Mouse (Mus musculus) heart, adult 8-10 months (tissue): ENCODE measurements around the gene Ptprj. TPM values are rescaled to one million over a fixed set of nuclear protein-coding genes. Genes with fewer than 3 reads are reported as not detected.
A peak's percentile ranks its signal among the peaks of the same experiment; 100 is the strongest.
"Not testable (repeated sequence)": the region's sequence is repeated elsewhere in the genome, so short reads cannot be mapped to it uniquely, and the experiment has no call there.

Source experiments
- DNase-seq: peaks from one replicate; pipeline ENCODE4 v3.0.0; 2022; ENCODE audit warnings: low spot score
- total RNA-seq, 4 experiments: library from RNA; stranded (reverse); gene quantifications; 2 replicates each; pipeline ENCODE4 v1.2.4; 2022

Gene Ptprj
- total RNA-seq, 4 experiments from 2014 or later, result 6.0 to 7.3 (median 7.0) TPM

DNA sequence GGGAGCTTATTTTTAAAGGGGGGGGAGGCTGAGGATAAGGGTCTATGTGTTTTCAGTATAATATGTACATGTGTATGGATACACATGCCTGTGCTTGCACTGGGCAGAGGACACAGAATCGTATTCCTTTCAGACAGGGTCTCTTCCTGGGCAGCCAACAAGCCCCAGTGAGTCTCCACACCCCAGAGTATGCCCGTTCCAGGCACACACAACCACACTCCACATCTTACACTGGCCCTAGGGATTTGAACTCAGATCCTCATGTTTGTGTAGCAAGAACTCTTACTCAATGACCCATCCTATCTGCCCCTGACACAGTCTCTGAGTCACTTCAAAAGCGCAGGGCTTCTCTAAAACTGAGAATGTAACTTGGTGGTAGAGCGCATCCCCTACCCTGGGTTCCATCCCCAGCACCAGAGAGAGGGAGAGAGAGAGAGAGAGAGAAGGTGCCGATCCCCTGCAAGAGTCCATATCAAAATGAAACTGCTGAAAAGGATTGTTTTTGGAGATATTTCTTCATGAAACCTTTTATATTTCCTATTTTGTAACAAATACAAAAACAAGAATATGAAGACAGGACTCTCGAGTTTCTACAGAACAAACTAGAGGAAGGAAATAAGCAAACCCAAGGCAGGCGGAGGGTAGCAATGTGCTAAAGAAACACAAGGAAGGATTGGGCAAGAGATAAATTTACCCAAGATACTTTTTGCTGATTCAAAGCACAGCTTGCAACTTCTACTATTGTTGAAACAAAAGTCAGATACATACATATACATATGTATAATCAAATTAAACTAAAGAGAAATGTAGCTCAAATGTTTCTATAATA is 2.8 kb downstream of the Ptprj start:
- DNase-seq, result peak; percentile 28

DNA sequence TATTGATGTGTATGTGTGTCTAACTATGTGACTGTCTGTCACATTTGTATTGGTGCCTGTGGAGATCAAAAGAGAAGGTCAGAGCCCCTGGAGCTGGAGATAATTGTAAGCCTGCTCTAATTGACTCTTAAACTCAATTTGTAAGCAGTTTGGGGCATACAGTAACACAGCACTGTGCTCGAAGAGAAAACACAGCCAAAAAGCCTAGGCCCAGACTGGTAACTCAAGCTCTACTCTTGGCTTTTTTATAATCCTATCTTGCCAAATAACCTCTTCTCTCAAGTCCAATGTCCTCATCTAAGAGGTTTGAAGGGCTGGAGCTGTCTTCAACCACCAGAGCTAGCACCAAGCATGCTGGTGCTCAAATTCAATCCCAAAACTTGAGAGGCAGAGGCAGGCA is 3.5 kb downstream of the Ptprj start:
- no peak for DNase-seq

DNA sequence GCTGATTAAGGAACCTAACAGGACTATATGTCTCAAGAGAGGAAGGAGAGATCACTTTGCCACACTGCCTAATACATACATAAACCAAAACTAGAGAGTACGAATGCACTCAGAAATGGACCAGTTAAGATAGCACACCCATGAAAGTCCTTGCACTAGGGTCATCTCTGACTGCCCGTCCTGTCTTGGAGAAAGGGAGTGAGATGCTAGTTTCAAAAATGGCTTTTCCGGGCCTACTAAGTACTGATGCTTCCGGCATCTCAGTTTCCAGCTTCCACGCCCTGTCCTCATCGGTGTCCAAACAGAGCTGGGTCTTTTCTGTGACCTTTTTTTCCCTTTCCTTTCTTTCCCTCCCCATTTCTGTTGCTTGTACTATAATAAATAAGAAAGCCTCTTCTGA is 4.0 kb downstream of the Ptprj start:
- no peak for DNase-seq

DNA sequence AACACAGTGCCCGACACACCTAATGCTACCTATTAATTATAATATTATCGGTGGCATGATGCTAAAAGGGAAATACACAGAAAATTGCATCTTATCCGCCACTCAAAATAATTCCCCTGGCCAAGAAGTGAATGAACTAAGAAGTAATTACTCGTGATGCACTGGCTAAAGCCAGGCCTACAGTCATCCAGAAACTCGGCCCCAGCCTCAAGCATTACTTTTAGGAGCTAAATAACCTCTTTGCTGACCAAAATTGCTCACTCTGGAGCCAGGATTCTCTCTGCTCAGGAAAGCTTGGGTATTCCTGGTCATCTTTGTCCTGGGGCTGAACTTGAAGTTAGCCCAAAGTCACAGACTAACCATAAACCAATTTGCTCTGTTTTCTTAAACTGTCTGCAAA is 4.7 kb downstream of the Ptprj start:
- no peak for DNase-seq

DNA sequence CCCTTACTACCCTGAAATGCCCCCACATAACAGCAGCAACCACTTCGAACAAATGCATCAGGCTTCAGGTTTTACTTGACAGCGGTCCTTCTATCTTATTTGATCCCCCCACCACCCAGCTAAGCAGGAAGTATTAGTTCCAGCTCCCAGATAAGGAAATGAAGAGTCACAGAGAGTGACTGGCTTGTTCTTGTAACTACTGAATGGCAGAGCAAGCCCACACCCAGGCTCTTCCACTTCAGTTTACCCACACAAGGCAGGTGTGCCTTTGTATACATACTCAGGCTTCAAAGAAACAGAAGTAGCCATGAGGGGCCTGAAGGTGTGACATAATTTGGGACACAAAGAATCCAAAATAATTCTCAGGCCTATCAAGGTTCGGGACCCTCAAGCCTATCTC is 5.3 kb downstream of the Ptprj start:
- no peak for DNase-seq

DNA sequence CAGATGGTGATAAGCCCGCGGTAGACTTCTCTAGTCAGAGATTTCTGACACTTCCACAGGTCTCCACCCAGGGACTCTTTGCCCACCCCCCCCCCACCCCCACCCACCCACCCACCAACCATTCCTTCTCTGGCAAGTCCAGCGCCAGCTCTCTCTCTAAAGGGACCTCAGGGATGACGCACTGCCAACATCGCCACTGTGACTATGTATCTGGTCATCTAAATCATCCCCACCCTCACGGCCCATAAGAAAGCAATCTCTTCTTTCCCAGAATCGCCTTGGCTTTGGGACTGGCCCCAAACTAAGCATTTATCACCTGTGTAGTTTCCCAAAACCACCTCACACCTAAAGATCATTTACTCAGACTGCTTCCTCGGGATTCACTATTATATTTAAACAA is 5.9 kb downstream of the Ptprj start:
- no peak for DNase-seq

DNA sequence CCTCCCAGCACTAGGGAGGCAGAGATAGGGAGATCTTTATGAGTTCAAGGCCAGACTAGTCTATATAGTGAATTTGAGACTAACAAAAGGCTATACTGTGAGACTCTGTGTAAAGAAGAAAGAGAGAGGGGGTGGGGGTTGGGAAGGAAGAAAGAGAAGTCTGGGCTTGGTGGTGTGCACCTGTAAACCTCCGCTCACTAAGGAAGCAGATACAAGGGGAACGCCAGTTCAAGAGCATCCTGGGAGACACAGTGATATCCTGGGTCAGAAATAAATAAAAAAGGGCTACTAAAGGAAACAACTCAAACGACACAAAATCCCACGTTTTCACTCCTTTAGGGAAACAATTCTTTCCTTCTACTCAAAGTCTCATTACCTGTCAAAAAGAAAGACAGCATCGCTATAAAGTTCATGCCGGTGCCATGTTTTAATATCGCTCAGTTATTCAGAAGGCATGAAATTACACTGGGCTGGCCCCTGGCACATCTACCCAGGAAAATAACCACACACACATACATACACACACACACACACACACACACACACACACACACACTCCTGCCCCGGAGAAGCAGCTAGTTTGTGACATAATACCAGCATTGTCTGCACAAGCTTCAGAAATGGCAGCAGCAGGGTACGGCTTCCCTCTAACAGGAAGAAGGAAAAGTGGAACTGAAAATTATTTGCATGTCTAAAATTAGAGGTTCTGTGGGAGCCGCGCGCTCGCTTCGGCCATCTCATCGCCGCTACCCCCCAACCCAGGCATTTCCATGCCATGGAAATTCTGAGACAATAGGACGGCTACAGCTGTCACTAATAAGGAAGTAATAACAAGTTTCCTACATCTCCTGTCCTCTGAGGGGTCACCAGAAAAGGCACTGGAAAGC is 6.6 kb downstream of the Ptprj start:
- DNase-seq, result peak; percentile 50

DNA sequence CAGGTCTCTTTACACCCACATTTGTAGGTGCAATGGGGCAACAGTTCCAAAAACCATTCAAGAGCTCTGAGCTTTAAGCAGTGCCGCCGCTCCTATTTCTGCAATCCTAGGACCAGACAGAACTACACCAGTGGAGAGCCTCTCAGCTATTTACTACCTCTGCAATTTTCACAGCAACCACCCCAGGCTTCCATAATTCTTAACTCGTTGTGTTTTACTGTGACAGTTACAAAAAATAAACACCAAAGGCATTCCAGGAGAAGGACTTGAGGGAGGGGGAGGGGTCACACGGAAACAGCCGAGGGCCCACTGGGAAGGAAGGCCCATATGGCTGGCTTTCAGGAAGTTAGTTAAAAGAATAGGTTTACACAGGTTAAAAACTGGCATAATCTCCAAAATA is 8.3 kb downstream of the Ptprj start:
- DNase-seq, result no peak

DNA sequence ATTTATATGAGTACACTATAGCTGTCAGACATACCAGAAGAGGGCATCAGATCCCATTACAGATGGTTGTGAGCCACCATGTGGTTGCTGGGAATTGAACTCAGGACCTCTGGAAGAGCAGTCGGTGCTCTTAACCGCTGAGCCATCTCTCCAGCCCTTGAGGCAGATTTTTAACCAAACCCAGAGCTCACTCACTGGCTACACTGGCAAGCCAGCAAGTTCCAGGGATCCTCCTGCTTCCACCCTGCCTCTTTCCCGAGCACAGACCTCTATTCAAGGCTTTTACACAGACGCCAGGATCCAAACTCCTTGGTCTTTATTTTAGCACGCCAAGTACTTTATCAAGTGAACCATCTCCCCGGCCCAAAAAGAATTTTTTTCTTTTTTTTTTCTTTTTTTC is 9.0 kb downstream of the Ptprj start:
- DNase-seq, result not testable (repeated sequence)

DNA sequence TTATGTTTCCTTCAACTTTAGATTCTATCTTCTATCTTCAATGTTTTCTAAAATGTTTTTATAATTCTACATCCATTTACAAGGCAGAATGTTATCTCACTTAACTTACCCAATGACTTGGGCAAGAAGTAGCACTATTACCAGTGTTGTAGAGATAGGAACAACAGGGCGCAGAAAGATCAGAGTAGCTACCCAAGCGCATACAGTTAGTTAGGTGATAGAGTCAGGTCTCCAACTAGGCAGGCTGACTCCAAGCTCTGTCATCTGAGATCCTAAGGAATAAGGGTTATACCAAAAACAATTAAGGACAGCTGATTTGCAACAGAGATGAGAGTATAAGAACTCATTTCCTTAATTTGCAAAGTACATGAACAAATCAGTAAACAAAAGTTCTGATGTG is 9.6 kb downstream of the Ptprj start:
- DNase-seq, result no peak

DNA sequence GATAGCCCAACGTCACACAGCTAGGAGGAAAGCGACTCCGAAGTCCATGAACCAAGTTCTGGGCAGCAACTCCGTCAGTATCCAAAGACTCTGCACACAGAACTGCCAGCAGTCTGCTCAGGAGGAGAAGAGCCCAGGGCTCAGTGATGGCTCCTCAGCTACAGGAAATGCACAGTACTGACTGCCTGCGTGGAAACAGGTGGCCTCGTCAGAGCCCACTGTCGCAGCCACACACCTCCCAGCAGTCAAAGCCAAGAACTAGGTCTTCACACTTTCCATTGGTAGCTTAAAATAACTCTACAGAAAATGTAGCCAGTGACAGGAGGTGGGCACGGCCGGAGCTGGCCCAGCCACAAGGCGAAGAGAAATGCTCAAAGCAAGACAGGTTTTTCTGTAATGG is 10.2 kb downstream of the Ptprj start:
- DNase-seq, result no peak

DNA sequence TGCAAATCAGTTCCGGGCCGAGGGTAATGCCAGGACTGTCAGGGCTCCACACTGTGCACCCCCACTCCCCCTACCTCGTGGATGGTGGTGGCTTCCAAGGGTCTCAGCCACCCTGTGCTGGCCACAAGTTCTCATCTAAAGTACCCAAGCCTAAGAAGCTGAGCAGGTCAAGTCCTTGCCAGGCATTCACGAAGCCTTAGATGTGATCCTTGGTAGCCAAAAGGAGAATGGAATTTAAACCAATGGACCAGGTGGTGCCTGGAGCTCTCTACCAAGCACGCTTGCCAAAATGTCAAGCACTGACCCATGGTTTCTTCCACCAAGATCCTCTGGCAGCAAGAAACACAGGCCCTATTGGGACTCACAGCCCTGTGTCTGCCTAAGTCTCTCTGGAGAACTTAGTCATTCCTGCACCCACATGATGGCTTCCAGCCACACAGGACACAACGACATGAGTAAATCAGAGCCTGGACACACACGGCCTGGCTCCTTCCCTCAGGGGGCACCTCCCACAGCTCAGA is 11.4 kb downstream of the Ptprj start:
- no peak for DNase-seq

DNA sequence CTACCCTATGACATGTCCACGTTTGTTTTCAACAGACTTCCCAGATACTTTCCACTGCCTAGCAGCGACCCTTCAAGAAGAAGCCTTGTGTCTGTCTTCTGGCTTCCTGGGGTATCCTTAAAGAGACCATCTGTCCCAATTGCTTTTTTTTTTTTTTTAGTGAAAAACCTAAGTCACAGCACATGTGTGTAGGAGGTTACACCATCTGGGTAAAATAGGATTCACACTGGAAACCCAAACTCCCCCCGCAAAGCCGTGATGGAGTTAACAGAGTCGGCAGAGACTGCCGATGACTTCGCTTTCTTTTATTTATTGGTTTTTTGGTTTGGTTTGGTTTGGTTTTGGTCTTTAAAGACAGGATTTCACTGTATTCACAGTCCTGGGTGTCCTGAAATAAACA is 12.4 kb downstream of the Ptprj start:
- DNase-seq, result no peak

DNA sequence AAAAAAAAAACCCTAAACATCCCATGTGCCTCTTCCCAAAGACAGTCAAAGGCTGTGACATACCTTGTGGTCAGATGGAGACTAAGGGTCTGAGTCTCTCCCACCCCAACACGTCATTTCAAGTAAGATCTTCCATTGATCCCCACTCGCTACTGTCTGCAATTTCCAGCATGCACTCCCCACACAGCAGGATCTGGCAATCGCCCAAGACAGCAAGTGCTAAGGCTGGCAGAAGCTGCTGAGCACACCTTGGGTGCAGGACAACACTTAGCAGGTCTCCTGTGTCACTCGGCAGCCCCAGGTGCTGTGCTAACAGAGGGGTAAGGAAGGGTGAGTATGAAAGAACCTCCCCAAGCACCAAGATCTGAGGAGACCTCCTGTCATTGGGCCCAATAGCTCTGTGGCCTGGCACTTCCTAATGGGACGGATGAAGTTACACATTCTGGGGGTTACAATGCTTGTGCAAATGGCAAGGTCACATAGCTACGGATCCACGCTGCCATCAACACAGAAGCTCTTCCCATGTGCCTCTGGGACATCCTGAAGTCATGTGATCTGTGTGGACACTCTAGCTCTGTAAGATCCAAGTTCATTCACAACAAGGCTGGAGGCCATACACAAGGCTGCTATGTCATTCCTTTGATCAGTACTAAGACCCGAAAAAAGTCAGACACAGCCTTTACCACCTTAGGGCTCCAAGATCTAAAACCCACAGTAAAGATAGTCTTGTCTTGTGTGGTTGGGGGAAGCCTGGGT is 13.5 kb downstream of the Ptprj start:
- DNase-seq, result no peak

DNA sequence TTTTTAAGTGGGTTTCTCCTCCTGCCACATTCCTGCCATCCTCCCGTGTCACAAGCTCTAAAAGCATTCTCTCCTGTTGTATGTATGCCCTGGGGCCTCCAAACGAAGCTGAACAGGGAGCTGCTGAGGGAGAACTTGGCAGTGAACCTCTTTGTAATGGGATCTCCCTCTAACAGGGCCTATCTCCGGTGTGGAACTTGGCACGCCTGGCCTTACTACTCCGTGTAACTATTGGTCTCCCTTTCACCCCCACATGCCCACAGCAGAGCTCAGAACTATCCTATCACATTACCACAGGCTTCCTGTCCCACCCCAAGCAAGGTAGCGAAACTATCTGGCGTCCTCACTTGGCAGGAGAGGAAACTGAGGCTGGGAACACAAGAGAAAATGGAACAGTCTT is 14.4 kb downstream of the Ptprj start:
- DNase-seq, result no peak

DNA sequence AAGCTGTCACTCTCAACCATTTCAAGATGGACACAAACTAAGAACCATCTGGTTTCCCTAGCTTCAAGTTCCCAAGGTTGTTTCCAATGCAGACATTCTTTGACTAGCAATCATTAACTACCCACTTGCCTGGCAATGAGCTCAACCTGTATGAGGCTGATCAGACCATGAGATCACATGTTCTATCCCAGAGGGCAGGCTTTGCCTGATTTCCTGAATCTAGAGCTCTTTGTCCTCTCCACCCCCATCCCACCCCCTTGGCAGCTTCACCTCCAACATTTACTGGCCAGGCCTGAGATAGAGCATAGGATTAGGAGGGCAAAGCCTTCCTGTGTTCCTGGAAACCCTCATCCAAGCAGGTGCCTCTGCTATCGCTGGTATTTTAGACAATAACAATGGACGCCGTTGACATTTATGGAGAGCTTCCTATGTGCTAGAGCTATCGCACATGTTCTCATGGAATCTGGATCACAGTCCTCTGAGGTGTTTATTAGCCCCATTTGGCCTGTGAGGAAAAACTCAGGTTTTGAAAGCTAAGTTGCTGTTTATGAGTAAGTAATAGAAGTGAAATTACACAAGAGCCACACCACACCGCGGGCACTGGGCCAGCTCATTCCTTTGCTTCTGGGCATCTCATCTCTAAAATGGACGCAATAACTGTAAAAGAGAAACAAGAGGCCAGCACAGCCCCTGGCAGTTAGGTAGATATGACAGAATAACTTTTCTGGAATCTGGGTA is 15.1 kb downstream of the Ptprj start:
- no peak for DNase-seq

DNA sequence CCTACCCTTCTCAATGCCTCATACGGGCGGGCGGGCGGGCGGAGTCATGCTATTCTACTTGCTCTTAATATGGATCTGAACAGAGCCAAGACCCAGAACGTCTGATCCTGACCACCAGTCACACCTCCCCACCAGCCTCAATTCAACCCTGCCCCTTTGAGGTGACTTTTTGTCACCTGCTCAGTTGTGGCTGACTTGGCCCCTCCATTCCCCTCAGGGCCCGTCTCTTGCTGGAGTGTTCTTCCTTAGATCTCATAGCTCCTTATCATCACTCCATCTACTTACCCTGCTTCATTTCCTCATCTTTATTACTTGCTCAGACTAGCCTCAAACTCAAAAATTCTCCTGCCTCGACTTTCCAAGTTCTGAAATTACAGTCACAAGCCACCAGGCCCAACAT is 15.9 kb downstream of the Ptprj start:
- DNase-seq, result no peak

DNA sequence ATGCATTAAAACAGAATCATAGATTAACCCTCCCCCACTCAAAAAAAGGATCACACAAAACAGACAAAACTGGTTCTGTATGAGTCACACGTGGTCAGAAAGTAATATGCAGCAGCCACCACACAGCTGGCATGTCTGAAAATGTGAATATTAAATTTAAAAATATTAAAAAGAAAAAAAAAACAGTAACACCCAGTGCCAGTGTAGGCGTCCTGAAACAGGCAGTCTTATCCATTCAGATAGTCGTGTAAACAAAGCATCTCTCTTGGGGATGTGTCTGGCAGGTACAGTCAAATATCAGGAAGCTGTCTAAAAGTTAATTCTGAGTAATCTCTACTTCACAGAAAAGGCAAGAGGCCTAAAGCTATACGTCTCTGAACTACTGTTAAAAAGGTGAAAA is 17.3 kb downstream of the Ptprj start:
- DNase-seq, result no peak

DNA sequence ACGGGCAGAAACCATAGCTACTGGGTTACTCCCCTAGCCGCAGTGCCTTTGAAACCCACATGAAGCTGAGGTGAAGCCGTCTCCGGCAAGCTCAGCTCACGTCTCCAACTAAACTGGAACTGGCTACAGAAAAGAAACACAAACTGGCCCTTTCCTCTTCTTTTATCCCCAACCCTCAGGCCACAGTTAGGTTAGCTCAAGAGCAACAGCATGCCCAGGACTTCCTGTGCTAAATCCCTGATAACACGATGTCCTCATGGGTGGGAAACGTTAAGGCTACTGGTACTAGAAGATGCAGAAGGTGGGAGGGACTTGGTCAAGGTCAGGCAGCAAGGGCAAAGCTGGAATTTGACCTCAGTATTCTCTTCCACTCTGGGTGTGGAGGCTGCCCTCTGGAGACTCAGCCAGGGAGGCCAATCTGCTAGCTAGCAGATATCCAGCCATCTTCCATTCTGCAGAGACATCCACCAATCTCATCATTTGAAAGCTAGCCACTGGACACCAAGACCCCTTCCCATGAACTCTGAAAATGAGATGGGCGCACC is 18.2 kb downstream of the Ptprj start:
- DNase-seq, result no peak

DNA sequence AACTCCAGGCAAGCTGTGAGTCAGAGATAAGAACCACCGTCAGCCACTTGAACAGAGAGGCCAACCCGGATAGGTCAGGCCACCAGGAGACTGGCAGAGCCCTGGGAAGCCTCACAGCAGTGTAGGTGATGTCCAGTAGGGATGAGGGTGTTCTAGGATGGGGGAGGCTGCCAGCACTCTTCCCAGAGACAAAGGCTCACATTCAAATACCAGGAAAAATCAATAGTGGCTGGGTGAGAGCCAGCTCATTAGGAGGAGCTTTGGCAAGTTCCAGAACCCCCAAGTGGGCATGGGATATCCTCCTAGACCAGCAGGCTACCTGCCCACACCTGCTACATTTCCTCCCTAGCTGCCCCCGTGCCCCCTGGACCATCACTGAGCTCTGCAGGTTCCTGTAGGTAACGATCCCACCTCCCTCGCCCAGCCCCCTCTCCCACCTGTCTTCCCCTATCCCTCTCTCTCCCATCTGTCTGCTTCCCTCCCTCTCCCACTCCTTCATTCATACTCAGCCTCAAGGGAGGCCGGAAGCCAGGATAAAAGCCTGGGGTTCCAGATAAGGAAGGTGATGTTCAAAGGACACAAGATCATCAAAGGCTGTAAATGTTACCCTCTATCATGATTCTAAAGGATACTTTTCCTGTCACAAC is 20.1 kb downstream of the Ptprj start:
- no peak for DNase-seq
